In the genomic region with DNA sequence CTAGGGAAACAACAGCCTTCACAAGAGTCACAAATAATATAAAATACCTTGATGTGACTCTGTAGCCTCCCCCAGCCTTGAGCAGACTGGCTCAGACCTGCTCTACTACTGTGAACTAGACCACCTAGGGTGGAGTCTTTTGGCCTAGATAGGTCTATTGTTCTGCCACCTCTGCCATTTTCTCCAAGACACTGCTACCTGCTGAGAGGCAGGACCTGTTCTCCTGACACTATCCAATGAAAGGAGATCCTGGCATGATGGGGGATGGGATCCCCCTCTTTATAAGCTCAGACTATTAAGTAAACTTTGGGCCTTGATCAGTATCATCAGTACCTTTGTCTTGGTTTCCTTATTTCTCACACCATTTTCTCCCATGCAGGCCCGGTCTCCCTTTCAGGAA, we compare ENCODE assay signal across 22 mouse cellular contexts.
"Had no signal": no experiment of that assay in that cellular context is flagged by ENCODE, and none has a peak within 500 bp of the region (broad histone marks: within the 10 kb centered on the region; RNA-seq: fewer than 3 reads in every experiment).

No protein-coding gene starts in this region.

- H3K27me3 ChIP-seq: heart, embryonic 13.5 days; heart, embryonic 15.5 days; hindbrain, embryonic 13.5 days; hindbrain, embryonic 15.5 days; limb, embryonic 12.5 days; liver, embryonic 13.5 days; liver, embryonic 15.5 days had no signal

- DNase-seq: gastrocnemius, postnatal 14 days; gastrocnemius, postnatal 36 days; heart, adult 11 months; heart, adult 2 months; heart, postnatal 14 days; heart, postnatal 36 days; kidney, adult 18-20 months; kidney, adult 8-10 months; kidney, postnatal 10 days; kidney, postnatal 25 days; layer of hippocampus, adult 9-11 months; liver; liver, embryonic 13.5 days had no signal

- H3K9ac ChIP-seq: heart, embryonic 13.5 days; heart, embryonic 15.5 days; hindbrain, embryonic 13.5 days; hindbrain, embryonic 15.5 days; limb, embryonic 12.5 days; liver, embryonic 13.5 days; liver, embryonic 15.5 days had no signal

- H3K4me3 ChIP-seq: heart, adult 2 months; heart, embryonic 13.5 days; heart, embryonic 15.5 days; hindbrain, embryonic 13.5 days; hindbrain, embryonic 15.5 days; left cerebral cortex, adult 2 months; limb, embryonic 10.5 days; limb, embryonic 12.5 days; liver, embryonic 13.5 days; liver, embryonic 15.5 days had no signal

- H3K4me1 ChIP-seq: heart, embryonic 13.5 days; heart, embryonic 15.5 days; hindbrain, embryonic 13.5 days; hindbrain, embryonic 15.5 days; limb, embryonic 10.5 days; limb, embryonic 12.5 days; liver, embryonic 13.5 days; liver, embryonic 15.5 days had no signal

- H3K9me3 ChIP-seq: heart, embryonic 13.5 days; hindbrain, embryonic 13.5 days; hindbrain, embryonic 15.5 days; limb, embryonic 10.5 days; limb, embryonic 12.5 days; liver, embryonic 13.5 days; liver, embryonic 15.5 days had no signal

- H3K36me3 ChIP-seq: heart, embryonic 13.5 days; heart, embryonic 15.5 days; hindbrain, embryonic 13.5 days; hindbrain, embryonic 15.5 days; limb, embryonic 10.5 days; limb, embryonic 12.5 days; liver, embryonic 13.5 days; liver, embryonic 15.5 days had no signal

- H3K27ac ChIP-seq: heart, adult 2 months; heart, embryonic 13.5 days; heart, embryonic 15.5 days; hindbrain, embryonic 13.5 days; hindbrain, embryonic 15.5 days; hindbrain, postnatal 0 days; left cerebral cortex, adult 2 months; limb, embryonic 10.5 days; limb, embryonic 12.5 days; liver, embryonic 13.5 days; liver, embryonic 15.5 days had no signal
